Mouse (Mus musculus): ENCODE measurements around the gene Tbc1d22a.

DNA sequence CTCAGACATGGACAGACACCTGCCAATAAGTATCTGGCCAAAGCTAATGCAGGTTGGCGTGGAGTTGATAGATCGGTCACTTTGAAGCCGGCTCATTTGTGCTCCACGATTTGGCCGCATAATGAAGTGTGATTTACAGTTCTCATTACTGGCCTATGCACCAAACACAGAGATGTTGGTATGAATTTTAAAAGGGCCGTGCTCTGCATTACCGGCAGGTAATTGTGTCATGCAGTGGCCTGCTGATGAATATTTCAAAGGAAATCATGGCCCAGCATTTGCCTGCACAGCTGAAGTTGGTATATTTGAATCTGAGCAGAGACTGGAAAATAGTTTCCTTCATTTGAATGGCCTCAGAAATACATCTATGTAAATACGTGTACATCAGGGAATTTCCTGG, 219.1 kb downstream of the Tbc1d22a start:
- TF ChIP-seq CTCF (IDR thresholded peaks at IDR 0.05; ENCODE audit: low read depth) (no peak), EP300 (IDR thresholded peaks at IDR 0.05; ENCODE audit: low read depth) (no peak)

Data from heart, postnatal 0 days (tissue).